Mouse (Mus musculus) WW6 (cell line): ENCODE measurements around the gene Mon2.

Experiments used
- DNase-seq: peaks from one replicate; pipeline ENCODE4 v3.0.0-alpha.2; 2013; ENCODE audit warnings: low read depth, low spot score

Mon2 gene

GRCm38 (mm10) chr10:123076245-123077023, at the start of gene Mon2:
Mon2 (minus strand) TSS chr10:123076505.
- DNase-seq, result peak; percentile 81

DNA sequence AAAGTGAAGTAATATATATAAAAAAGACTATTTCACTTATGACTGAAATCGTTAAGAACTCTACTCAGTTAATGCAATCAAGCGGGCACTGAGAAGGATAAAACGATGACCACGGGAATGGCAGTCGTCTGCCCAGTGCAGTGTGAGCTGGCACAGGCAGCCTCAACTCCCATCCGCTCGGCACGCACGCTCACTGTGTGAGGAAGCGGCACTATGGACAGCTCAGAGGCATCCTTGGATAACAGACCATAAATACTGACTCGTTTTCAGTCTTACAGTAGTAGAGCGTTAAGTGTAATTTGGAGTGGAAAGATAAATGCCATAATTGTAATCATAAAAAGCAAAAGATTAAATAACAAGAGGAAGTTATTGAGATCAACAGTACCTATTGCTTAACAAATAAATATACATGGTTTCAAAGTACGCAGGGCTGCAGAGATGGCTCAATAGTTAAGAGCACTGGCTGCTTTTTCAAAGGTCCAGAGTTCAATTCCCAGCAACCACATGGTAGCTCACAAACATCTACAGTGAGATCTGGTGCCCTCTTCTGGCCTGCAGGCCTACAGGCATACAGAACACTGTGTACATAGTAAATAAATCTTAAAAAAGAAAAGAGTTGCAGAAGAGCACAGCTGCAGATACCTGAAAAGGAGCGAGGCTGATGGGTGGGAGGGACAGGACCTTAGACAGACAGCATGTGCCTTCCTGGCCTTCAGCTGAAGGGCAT, 44.5 kb upstream of the Mon2 start:
- peak; percentile 4 for DNase-seq

- DNase-seq, result no peak
Observed at GRCm38 (mm10) chr10:123116861-123117260, 40.6 kb upstream of the Mon2 start.

- no peak for DNase-seq
Observed at GRCm38 (mm10) chr10:123113466-123113865, 37.2 kb upstream of the Mon2 start.

- DNase-seq, result no peak
Observed at GRCm38 (mm10) chr10:123112787-123113168, 36.5 kb upstream of the Mon2 start.

DNA sequence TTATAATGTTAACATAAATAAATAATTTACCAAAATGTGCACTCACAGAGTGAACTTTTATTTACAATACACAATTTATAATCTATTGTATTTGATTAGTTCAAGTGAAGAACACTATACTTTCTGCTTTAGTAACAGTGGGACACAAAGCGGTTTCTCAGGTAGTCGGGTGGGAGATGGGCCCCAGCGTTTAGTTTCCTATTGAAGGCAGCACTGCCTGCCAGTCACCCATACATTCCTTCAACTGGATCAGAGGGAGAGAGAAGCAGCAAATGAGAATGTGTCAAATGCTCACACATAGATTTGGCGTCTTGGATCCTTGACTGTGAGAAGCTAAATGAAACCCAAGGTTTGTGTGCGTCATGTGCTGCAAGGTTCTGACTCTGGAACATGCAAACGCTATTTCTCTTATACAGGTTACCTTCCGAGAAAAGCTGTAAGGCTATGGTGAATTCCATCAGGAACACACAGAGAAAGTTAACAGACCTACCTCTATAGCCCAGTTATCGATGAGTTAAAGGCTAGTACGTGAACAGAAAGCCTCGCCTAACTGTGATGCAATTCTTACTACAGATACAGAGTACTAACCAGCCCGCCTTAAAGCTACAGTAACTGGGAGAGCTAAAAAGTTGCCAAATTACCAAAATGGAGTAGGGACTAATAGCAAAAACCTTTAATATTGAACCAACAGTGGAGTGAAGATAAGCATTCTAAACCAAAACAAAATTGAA, 35.9 kb upstream of the Mon2 start:
- no peak for DNase-seq

DNA sequence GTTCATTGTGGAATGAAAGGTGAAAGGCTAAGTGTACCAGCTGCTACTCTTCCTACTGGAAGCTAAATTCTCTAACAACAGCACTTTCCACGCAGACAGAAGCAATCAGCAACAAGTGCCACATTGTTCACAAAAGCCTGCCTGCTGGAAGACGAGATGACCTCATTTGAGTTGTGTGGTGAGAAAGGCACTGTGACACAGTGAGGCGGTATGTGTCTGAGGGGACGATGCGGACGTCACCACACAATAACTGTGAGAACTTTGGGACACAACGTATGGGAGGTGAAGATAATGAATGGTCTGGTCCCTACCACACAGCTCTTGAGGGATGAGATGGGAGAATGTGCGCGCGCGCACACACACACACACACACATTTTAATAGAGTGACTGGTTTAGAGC, 34.2 kb upstream of the Mon2 start:
- DNase-seq, result no peak

- no peak for DNase-seq
Observed at GRCm38 (mm10) chr10:123108527-123108926, 32.2 kb upstream of the Mon2 start.

- no peak for DNase-seq
Observed at GRCm38 (mm10) chr10:123108121-123108520, 31.8 kb upstream of the Mon2 start.

DNA sequence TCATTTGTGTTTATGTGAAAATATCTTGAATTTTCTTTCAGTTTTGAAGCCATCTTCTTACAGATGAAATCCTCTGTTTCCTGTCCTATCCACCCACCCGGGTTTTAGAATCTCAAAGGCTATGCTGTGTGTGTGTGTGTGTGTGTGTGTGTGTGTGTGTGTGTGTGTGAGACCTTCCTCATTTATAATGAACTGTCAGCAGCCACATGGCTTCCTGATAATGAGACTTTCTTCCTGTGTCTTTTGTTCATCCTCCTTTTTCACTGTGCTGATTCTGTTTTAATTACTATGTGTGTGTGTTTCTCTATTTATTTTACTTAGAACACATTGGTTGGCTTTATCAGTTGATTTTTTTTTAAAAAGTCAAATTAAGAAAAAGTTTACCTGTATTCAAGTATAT, 25.0 kb upstream of the Mon2 start:
- DNase-seq, result no peak

DNA sequence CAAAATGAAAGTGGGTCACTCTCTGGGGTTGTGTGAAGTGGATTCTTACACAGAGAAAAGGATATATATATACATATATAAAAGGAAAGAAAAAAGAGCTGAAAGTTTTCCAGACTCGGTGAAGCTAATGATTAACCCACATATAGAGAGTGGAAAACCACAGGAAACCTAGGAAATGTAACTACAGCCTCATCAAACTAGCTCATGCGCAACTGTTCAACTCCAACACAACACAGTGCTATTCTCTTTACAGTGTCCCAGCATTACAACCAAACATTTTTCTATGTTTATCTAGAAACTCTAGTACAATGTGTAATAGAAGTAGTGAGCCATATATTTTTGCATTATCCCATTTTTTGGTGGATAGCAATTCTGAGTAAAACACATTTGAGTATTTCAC, 24.3 kb upstream of the Mon2 start:
- DNase-seq, result no peak

DNA sequence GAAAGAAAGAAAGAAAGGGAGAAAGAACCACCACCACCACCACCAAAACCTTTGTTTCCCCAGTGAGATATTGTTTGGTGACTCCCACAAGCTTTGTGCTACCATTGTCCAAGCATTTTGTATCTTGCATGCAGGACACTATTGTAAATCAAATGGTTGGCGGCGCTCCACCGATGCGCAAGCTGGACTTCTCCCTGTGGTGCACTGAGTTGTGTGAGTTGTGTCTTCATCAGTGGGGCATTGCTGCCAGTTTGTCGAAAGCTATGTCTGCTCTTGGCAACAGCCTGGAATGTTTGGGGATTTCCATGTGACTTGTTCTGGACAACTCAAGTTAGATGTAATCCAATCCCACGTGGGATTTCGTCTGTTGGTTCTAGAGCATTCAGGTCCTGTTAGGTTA, 18.2 kb upstream of the Mon2 start:
- DNase-seq, result no peak

GRCm38 (mm10) chr10:123092577-123092976, 16.3 kb upstream of the Mon2 start:
- no peak for DNase-seq

DNA sequence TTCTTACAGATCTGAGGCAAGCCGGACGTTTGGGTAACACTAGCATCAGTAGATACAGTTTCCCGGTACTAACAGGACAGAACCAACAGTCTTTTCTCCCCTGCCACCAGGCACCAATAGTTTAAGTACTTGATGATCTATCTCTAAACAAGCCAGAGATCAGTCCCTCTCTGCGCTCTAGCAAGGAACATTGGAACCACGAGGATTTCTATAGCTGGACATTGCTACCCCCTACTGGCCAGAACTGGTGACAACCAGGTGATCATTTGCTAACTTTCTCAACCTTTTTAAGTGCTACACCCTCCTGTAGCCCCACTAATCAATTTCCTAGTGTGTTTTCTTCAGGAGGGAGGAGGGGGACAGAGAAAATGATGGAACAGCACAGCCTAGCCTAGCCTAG, 15.4 kb upstream of the Mon2 start:
- no peak for DNase-seq

- DNase-seq, result no peak
Observed at GRCm38 (mm10) chr10:123089425-123089930, 13.2 kb upstream of the Mon2 start.

DNA sequence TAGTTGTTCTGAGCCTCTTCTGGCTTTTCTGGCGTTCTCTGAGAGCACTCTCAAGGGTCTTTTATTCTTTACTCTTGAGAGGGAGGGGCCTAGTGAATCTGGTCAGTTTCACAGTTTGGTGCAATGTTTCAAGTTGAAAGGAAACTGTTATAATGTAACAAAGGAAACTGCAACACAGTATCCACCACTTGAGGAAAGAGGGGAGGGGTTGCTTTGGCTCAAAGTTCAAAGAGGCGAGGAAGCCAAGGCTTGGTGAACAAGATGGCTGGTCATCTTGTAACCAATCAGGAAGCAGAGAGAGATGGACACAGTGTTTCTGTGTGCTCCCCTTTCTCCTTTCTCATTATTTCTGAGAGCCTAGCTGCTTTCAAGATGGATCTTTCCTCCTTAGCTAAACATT, 10.5 kb upstream of the Mon2 start:
- DNase-seq, result no peak

DNA sequence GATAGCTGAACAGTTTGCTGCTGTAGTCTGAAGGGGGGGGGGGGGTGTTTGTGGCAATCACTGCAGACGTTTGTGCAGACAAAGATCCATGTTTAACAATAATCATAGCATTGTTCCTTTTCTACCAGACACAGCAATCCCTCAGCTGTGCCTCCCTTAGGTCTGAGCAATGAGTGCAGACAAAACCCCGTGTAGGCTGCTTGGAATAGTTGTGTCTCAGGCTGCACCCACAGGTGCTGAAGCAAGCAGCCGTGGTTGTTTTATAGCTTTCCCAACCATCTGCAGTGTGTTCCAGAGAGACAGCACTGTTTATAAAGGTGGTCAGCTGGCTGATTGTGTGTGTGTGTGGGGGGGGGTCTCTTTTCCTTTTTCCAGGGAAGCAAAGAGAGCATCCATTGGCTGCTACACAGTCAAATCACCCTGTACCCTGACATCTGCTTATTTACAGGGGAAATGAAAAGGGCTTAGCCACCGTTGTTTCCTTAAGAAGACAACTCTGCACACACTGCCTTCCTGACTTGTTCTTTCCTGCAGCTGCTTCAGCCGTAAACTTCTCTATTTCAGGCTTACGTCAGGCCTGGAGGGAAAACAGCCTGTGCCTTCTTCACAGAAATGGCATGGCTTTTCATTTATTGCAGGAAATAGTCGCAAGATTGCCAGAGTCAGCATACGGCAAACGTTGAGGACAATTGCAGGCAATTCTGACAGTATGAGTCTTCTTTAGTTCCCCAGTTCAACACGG, 8.8 kb upstream of the Mon2 start:
- DNase-seq, result no peak

DNA sequence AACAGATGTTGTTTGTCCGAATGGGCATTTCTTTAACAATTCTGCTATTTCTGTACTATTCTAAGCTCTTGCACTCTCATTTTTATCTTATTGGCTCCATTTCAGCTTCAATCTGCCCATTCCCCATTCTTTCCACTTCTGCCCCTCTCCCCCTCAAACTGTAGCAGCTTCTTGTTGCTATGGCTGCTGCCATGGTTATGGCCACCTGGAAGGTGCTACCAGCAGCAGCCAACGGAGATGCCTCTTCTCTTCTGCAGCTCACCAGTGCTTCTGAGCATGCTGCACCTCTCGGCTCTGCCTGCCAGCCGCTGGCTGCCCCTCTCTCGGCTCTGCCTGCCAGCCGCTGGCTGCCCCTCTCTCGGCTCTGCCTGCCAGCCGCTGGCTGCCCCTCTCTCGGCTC, 8.0 kb upstream of the Mon2 start:
- no peak for DNase-seq

DNA sequence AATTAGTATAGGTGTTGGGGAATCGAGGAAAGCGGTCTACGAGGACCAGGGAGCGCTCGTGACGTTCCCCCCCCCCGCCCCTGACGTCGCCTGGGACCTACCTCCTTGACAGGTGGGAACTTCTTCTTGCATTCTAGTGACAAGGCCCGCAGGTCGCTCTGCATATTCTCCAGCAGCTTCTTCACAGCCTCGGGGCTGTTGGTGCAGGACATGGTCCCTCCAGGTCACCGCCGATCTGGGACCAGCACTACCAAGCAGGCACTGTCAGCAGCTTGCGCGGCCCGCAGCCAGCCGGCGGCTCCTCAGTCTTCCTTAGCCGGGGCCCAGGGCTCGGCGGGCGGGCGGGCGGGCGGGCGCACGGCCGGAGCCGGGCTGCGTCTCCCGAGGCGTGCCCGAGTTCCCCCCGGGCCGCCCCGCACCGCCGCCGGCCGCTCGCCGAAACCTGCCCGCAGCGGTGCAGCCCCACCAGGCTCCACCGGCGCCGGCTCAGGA, 508 bp downstream of the Mon2 start:
- no peak for DNase-seq

GRCm38 (mm10) chr10:123071997-123072396, 4.3 kb downstream of the Mon2 start:
- no peak for DNase-seq

DNA sequence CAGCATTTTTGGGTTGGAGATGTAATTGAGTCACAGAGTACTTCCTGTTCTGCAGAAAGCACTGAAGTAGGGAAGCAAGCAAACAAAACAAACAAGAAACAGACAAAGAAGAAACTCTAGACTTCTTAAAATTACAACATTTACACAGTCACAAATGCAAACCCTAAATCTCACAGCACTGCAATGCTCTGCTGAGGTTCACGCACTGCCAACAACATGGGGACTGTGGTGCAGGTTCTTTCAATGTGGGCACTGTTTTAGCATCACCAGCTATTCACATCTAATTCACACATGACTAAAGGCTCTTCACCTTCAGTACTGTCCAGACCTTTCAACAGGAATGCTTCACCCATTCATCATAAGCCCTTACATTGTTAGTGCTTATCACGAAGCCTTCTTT, 13.3 kb downstream of the Mon2 start:
- no peak for DNase-seq

DNA sequence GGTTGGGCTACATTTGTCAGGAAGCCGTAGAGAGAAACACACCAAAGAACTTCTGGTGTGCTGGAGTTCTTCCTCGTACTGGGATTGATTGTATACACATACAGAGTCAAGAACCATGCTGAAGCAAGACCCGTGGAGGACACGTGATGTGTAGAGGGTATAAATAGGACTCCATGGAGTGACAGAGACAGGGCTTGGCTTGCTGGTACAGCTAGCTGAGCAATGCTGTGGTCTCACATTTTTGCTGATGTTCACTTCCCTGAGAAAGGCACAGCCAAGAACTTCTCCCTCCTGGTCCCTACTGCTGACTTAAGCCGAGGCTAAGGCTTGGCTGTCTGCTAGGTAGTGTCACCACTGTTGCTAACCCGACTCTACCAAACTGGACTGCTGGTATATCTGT, 15.5 kb downstream of the Mon2 start:
- no peak for DNase-seq
